Mouse (Mus musculus) embryo, embryonic 9.5 days (tissue): ENCODE measurements around the gene Actg2.

Source experiments
- DNase-seq: peaks from one replicate; pipeline ENCODE4 v3.0.0-alpha.2; 2017; ENCODE audit errors: extremely low spot score

Gene Actg2

DNA sequence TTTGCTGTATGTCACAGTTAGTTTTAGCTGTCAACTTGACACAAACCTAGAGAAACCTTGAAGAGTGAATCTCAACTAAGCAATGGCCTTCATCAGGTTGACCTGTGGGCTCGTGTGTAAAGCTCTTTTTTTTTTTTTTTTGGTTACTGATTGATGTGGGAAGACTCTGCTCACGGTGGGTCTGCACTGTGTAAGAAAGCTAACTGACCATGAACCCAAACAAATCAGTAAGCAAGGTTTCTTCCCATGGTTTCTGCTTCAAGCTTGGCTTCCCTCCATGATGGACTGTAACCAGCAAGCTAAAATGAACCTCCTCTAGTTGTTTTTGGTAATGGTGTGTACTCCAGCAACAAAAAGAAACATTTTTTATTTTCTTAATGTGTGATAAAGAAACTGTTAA lies 56.9 kb downstream of the Actg2 start:
- no peak for DNase-seq

DNA sequence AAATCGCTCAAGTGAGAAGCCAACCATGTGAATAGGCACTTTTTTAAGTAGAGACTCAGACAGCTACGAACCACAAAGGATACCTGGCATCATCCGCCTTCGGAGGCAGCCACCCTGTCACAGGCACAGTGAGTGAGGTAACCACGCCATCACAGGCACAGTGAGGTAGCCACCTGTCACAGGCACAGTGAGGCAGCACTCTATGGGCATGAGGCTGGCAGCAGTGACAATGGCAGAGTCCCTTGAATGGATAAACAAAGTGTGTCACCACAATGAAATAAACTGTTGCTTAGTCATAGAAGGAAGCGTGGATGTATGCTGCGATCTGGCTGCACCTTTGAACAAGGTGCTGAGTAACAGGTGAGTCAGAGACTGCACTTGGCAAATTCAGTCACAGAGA lies 57.4 kb downstream of the Actg2 start:
- no peak for DNase-seq

DNA sequence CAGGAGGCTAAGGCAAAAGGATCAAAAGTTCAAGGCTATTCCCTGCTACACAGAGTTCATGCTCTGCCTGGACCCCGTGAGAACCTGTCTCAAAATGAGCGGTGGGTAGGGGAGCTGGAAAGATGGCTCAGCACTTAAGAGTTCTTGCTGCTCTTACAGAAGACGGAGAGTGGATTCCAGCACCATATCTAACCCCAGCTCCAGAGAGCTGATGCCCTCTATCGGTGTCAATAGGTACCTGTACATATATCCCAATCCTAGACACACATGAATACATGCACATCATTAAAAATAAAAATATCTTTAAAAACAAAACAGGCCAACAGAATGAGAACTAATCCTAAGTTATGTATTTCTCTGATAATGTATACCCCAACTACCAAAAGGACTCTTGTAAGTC lies 57.8 kb downstream of the Actg2 start:
- no peak for DNase-seq

- no peak for DNase-seq
Observed at GRCm38 (mm10) chr6:83475431-83475830, 60.6 kb downstream of the Actg2 start.

GRCm38 (mm10) chr6:83473240-83473639 lies 62.8 kb downstream of the Actg2 start:
- DNase-seq, result no peak

GRCm38 (mm10) chr6:83471739-83472138 lies 64.3 kb downstream of the Actg2 start:
- DNase-seq, result no peak

- DNase-seq, result no peak
Observed at GRCm38 (mm10) chr6:83464011-83464410, 72.1 kb downstream of the Actg2 start.
